Mouse (Mus musculus): ENCODE results near the gene H6pd. TPM values are rescaled to one million over a fixed set of nuclear protein-coding genes. Genes with fewer than 3 reads are reported as not detected.

Gene H6pd
- polyA plus RNA-seq, 1 experiment from 2014 or later: 2.4 TPM

GRCm38 (mm10) chr4:149975730-149976254, 33.0 kb downstream of the H6pd start:
- Histone ChIP-seq H3K36me3 (no peaks in the 10 kb centered on the region), H3K27me3 (no peaks in the 10 kb centered on the region), H3K27ac (no peak overlapping the region), H3K4me2 (no peak overlapping the region), H3K4me3 (no peak overlapping the region), H3K9ac (no peak overlapping the region), H3K4me1 (replicated peaks) (peaks cover 27% of the 10 kb centered on the region), H3K9me3 (no peaks in the 10 kb centered on the region)
- 85% methylated on average over 5 of the region's 5 CpGs for WGBS
- ATAC-seq (ENCODE audit: low FRiP score): no peak

GRCm38 (mm10) chr4:149975291-149975690, 33.5 kb downstream of the H6pd start:
- Histone ChIP-seq H3K9ac (no peak overlapping the region), H3K4me3 (no peak overlapping the region), H3K27ac (no peak overlapping the region), H3K9me3 (no peaks in the 10 kb centered on the region), H3K4me2 (no peak overlapping the region), H3K36me3 (no peaks in the 10 kb centered on the region), H3K4me1 (replicated peaks) (peaks cover 27% of the 10 kb centered on the region), H3K27me3 (no peaks in the 10 kb centered on the region)
- 79% methylated on average over 8 of the region's 8 CpGs for WGBS
- ATAC-seq (ENCODE audit: low FRiP score): no peak

GRCm38 (mm10) chr4:149971393-149971792, 37.4 kb downstream of the H6pd start:
- WGBS: 71% methylated on average over 9 of the region's 9 CpGs
- no peak overlapping the region for H3K4me2 ChIP-seq
- H3K9me3 ChIP-seq: no peaks in the 10 kb centered on the region
- ATAC-seq (ENCODE audit: low FRiP score): no peak
- 0 out of 2 replicates have a peak, but pooled peaks cover 4% of the 10 kb centered on the region for H3K27me3 ChIP-seq
- H3K27ac ChIP-seq: no peak overlapping the region
- no peak overlapping the region for H3K9ac ChIP-seq
- no peaks in the 10 kb centered on the region for H3K4me1 ChIP-seq (replicated peaks)
- no peak overlapping the region for H3K4me3 ChIP-seq
- no peaks in the 10 kb centered on the region for H3K36me3 ChIP-seq

DNA sequence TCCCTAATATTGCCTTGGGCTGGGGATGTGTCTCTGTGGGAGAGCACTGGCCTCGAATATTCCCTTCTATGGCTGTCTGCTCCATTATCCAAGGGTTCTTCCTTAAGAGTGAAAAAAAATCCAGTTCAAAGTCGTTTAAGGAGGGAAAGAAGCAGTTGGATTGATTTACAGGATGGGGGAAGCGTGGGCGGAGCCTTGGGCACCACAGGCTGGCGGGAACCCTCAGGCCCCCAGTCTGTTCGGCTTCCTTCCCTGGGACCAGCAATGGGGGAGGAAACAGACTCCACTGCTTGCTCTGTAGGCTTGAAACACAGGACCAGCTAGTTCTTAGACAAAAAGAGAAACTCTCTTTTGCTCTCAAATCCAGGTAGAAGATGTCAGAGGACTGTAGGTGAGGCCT, 40.3 kb downstream of the H6pd start:
- no peak overlapping the region for H3K4me3 ChIP-seq
- 0 out of 2 replicates have a peak, but pooled peaks cover 7% of the 10 kb centered on the region for H3K27me3 ChIP-seq
- H3K27ac ChIP-seq: no peak overlapping the region
- no peaks in the 10 kb centered on the region; the same call in 1 of the 2 replicates for H3K9me3 ChIP-seq
- no peaks in the 10 kb centered on the region for H3K36me3 ChIP-seq
- no peak for ATAC-seq (ENCODE audit: low FRiP score)
- 53% methylated on average over 6 of the region's 6 CpGs for WGBS
- H3K4me1 ChIP-seq (replicated peaks): no peaks in the 10 kb centered on the region
- no peak overlapping the region for H3K4me2 ChIP-seq
- H3K9ac ChIP-seq: no peak overlapping the region

DNA sequence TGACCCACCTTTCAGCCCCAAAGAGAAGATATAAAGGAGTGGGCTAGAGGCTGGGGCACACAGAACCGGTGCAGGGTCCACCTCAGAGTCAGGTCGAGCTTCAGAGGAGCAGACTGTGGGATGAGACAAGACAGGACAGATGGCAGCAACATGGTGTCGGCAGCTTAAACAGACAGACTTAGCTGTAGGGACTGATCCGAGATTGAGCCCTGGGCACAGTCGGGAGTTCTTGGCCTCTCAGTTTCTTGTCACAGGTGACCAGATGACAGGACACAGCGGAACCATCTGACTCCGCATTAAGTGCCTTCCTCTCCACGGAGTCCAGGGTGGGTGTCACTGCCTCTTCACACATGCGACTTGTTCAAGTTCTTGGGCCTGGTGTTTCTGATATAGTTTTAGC, 41.9 kb downstream of the H6pd start:
- Histone ChIP-seq H3K27ac (no peak overlapping the region), H3K4me3 (no peak overlapping the region), H3K4me2 (no peak overlapping the region), H3K27me3 (0 out of 2 replicates have a peak, but pooled peaks cover 7% of the 10 kb centered on the region), H3K4me1 (replicated peaks) (no peaks in the 10 kb centered on the region), H3K9me3 (no peaks in the 10 kb centered on the region; the same call in none of the 2 replicates), H3K36me3 (no peaks in the 10 kb centered on the region), H3K9ac (no peak overlapping the region)
- 89% methylated on average over 9 of the region's 9 CpGs for WGBS
- no peak for ATAC-seq (ENCODE audit: low FRiP score)

GRCm38 (mm10) chr4:149966252-149966651, 42.6 kb downstream of the H6pd start:
- Histone ChIP-seq H3K9ac (no peak overlapping the region), H3K4me1 (replicated peaks) (no peaks in the 10 kb centered on the region), H3K4me2 (no peak overlapping the region), H3K9me3 (no peaks in the 10 kb centered on the region; the same call in none of the 2 replicates), H3K27ac (no peak overlapping the region), H3K27me3 (0 out of 2 replicates have a peak, but pooled peaks cover 7% of the 10 kb centered on the region), H3K4me3 (no peak overlapping the region), H3K36me3 (no peaks in the 10 kb centered on the region)
- 53% methylated on average over 5 of the region's 5 CpGs for WGBS
- ATAC-seq (ENCODE audit: low FRiP score): no peak

DNA sequence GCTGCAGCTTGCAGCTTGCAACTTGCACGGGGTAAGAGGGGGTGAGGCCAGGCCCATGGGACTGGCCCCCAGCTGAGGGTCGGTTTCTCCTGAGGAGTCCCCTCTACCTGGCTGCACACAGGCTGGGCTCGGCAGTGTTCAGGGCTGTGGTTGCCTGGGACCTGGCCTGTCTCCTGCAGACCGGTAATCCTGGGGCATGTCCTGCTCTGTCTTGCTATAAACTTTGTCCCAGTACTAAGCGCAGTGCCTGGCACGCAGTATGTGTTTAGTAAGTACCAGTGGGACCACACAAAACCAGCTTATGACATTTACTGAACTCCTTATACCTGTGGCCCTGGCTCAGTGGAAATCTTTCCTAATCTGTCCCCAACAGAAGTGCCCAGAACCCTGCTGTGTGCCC, 43.2 kb downstream of the H6pd start:
- 0 out of 2 replicates have a peak, but pooled peaks cover 7% of the 10 kb centered on the region for H3K27me3 ChIP-seq
- no peak overlapping the region for H3K9ac ChIP-seq
- no peak for ATAC-seq (ENCODE audit: low FRiP score)
- no peak overlapping the region for H3K4me3 ChIP-seq
- H3K27ac ChIP-seq: no peak overlapping the region
- no peak overlapping the region for H3K4me2 ChIP-seq
- H3K9me3 ChIP-seq: no peaks in the 10 kb centered on the region; the same call in none of the 2 replicates
- 78% methylated on average over 6 of the region's 6 CpGs for WGBS
- H3K36me3 ChIP-seq: no peaks in the 10 kb centered on the region
- H3K4me1 ChIP-seq (replicated peaks): no peaks in the 10 kb centered on the region

- 75% methylated on average over 6 of the region's 6 CpGs for WGBS
- Histone ChIP-seq H3K9ac (no peak overlapping the region), H3K27me3 (0 out of 2 replicates have a peak, but pooled peaks cover 7% of the 10 kb centered on the region), H3K9me3 (no peaks in the 10 kb centered on the region; the same call in none of the 2 replicates), H3K27ac (no peak overlapping the region), H3K36me3 (no peaks in the 10 kb centered on the region), H3K4me3 (no peak overlapping the region), H3K4me1 (replicated peaks) (no peaks in the 10 kb centered on the region), H3K4me2 (no peak overlapping the region)
- ATAC-seq (ENCODE audit: low FRiP score): no peak
Observed at GRCm38 (mm10) chr4:149965242-149965641, 43.6 kb downstream of the H6pd start.

DNA sequence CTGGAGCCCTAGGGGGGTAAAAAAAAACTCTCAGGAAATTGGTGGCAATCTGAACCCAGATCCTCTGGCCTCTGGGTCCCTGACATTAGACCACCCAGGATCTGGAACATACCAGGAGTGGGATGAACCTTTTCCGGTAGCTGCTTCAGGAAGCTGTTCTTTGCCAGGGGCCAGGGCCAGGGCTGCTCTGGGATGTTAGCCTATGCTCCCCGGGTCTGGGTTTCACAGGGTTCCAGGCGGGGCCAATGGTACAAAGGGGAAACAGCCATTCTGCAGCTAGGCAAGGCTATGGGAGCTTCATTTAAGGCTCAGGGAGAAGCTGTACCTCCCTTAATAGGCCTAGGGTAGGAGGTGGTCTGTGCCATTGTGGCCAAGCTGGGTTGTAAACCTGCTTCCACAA, 44.1 kb downstream of the H6pd start:
- no peaks in the 10 kb centered on the region for H3K4me1 ChIP-seq (replicated peaks)
- no peak overlapping the region for H3K9ac ChIP-seq
- WGBS: 64% methylated on average over 3 of the region's 3 CpGs
- H3K27ac ChIP-seq: no peak overlapping the region
- no peaks in the 10 kb centered on the region for H3K36me3 ChIP-seq
- no peak for ATAC-seq (ENCODE audit: low FRiP score)
- no peaks in the 10 kb centered on the region; the same call in none of the 2 replicates for H3K9me3 ChIP-seq
- H3K4me3 ChIP-seq: no peak overlapping the region
- no peak overlapping the region for H3K4me2 ChIP-seq
- 0 out of 2 replicates have a peak, but pooled peaks cover 7% of the 10 kb centered on the region for H3K27me3 ChIP-seq

- Histone ChIP-seq H3K9ac (no peak overlapping the region), H3K4me1 (replicated peaks) (no peaks in the 10 kb centered on the region), H3K27me3 (0 out of 2 replicates have a peak, but pooled peaks cover 6% of the 10 kb centered on the region), H3K9me3 (no peaks in the 10 kb centered on the region; the same call in none of the 2 replicates), H3K27ac (no peak overlapping the region), H3K4me2 (no peak overlapping the region), H3K4me3 (no peak overlapping the region), H3K36me3 (no peaks in the 10 kb centered on the region)
- ATAC-seq (ENCODE audit: low FRiP score): no peak
- WGBS: 87% methylated on average over 8 of the region's 8 CpGs
Observed at GRCm38 (mm10) chr4:149964285-149964684, 44.5 kb downstream of the H6pd start.

- H3K9ac ChIP-seq: no peak overlapping the region
- H3K4me2 ChIP-seq: no peak overlapping the region
- no peaks in the 10 kb centered on the region; the same call in none of the 2 replicates for H3K9me3 ChIP-seq
- WGBS: 88% methylated on average over 7 of the region's 7 CpGs
- ATAC-seq (ENCODE audit: low FRiP score): no peak
- peaks cover 22% of the 10 kb centered on the region for H3K27me3 ChIP-seq
- H3K4me3 ChIP-seq: no peak overlapping the region
- H3K4me1 ChIP-seq (replicated peaks): 0 out of 2 replicates have a peak, but pooled peaks cover 3% of the 10 kb centered on the region
- no peak overlapping the region for H3K27ac ChIP-seq
- no peaks in the 10 kb centered on the region for H3K36me3 ChIP-seq
Observed at GRCm38 (mm10) chr4:149960391-149960790, 48.4 kb downstream of the H6pd start.

- ATAC-seq (ENCODE audit: low FRiP score): no peak
- no peak overlapping the region for H3K4me3 ChIP-seq
- H3K4me1 ChIP-seq (replicated peaks): 0 out of 2 replicates have a peak, but pooled peaks cover 9% of the 10 kb centered on the region
- 60% methylated on average over 10 of the region's 10 CpGs for WGBS
- peaks cover 28% of the 10 kb centered on the region for H3K27me3 ChIP-seq
- no peaks in the 10 kb centered on the region for H3K36me3 ChIP-seq
- no peak overlapping the region for H3K27ac ChIP-seq
- H3K9me3 ChIP-seq: no peaks in the 10 kb centered on the region; the same call in none of the 2 replicates
- H3K9ac ChIP-seq: no peak overlapping the region
- H3K4me2 ChIP-seq: no peak overlapping the region
Observed at GRCm38 (mm10) chr4:149959816-149960215, 49.0 kb downstream of the H6pd start.

DNA sequence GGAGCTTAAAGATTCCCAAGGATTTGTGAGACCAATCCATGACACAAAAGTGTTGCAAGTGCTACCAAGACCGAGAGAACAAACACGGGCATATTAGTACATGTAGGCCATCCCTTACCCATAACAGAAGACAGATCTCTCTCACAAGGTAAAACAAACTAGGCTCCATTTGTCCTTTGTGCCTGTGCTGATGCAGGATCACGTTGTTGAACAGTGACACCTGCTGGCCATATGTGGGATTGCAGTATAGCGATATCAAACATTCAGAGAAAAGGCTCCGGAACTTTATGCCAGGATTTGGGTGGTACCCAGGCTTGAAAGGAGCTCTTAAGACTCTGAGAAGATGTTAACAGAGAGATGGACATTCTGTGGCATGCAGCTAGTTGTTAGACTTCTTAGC, 50.3 kb downstream of the H6pd start:
- Histone ChIP-seq H3K27me3 (peaks cover 30% of the 10 kb centered on the region), H3K36me3 (no peaks in the 10 kb centered on the region), H3K9ac (no peak overlapping the region), H3K4me3 (no peak overlapping the region), H3K4me2 (no peak overlapping the region), H3K4me1 (replicated peaks) (peaks cover 19% of the 10 kb centered on the region), H3K9me3 (no peaks in the 10 kb centered on the region; the same call in 1 of the 2 replicates), H3K27ac (no peak overlapping the region)
- WGBS: 8% methylated on average over 5 of the region's 5 CpGs
- no peak for ATAC-seq (ENCODE audit: low FRiP score)
